Mouse (Mus musculus) heart, embryonic 16.5 days (tissue): ENCODE measurements around the gene Alyref. TPM values are rescaled to one million over a fixed set of nuclear protein-coding genes. Genes with fewer than 3 reads are reported as not detected.
A peak's percentile ranks its signal among the peaks of the same experiment; 100 is the strongest.

Experiments used
- ATAC-seq: fragments of 200-750 bp; cut with Nextera tagmentation; replicated peaks from 2 replicates; pipeline ENCODE4 v1.8.0; 2017; ENCODE audit warnings: moderate number of reproducible peaks; ENCODE audit not compliant: insufficient read depth, low FRiP score; ENCODE audit errors: extremely low read depth
- H3K27ac ChIP-seq: fragments of 300-500 bp; sonication (generic); 2 replicates; pipeline ENCODE4 v1.5.1; 2014; ENCODE audit warnings: mild to moderate bottlenecking, low read length, control low read depth, moderate library complexity
- H3K27me3 ChIP-seq: fragments of 300-500 bp; sonication (generic); 2 replicates; pipeline ENCODE4 v1.6.1; 2014; ENCODE audit warnings: low read length, mixed read lengths; ENCODE audit not compliant: control insufficient read depth, insufficient read depth
- H3K36me3 ChIP-seq: fragments of 300-500 bp; sonication (generic); 2 replicates; pipeline ENCODE4 v1.6.1; 2014; ENCODE audit not compliant: control insufficient read depth, insufficient read depth
- H3K4me1 ChIP-seq: fragments of 300-500 bp; sonication (generic); 2 replicates; pipeline ENCODE4 v1.6.1; 2014; ENCODE audit warnings: low read length, mixed read lengths; ENCODE audit not compliant: control insufficient read depth, insufficient read depth
- H3K4me2 ChIP-seq: fragments of 300-500 bp; sonication (generic); 2 replicates; pipeline ENCODE4 v1.6.1; 2014; ENCODE audit warnings: low read depth, mild to moderate bottlenecking, control low read depth, low read length
- H3K4me3 ChIP-seq: fragments of 300-500 bp; sonication (generic); 2 replicates; pipeline ENCODE4 v1.5.1; 2014; ENCODE audit warnings: mild to moderate bottlenecking, control low read depth, low read length
- H3K9ac ChIP-seq: fragments of 300-500 bp; sonication (generic); 2 replicates; pipeline ENCODE4 v1.6.1; 2014; ENCODE audit warnings: low read length, control low read depth
- H3K9me3 ChIP-seq: fragments of 300-500 bp; sonication (generic); replicated peaks from 2 replicates; pipeline ENCODE4 v1.6.1; 2016; ENCODE audit warnings: low read length; ENCODE audit not compliant: control insufficient read depth
- WGBS: fragments of 180-500 bp; shearing (Covaris S2); extraction: QIAGEN DNeasy Blood & Tissue Kit; methylation state at CpG from one replicate; pipeline ENCODE4 v1.1.7; 2014; 5-methylcytosine and 5-hydroxymethylcytosine counted together
- polyA plus RNA-seq: library from polyadenylated mRNA; unstranded; fragments of >200 nt; fragmentation: Nextera tagmentation; extraction: Ambion mirVana; gene quantifications from 2 replicates; pipeline ENCODE4 v1.2.1, GENCODE M21; 2015

Alyref gene
- polyA plus RNA-seq, 1 experiment from 2014 or later = 229 TPM

DNA sequence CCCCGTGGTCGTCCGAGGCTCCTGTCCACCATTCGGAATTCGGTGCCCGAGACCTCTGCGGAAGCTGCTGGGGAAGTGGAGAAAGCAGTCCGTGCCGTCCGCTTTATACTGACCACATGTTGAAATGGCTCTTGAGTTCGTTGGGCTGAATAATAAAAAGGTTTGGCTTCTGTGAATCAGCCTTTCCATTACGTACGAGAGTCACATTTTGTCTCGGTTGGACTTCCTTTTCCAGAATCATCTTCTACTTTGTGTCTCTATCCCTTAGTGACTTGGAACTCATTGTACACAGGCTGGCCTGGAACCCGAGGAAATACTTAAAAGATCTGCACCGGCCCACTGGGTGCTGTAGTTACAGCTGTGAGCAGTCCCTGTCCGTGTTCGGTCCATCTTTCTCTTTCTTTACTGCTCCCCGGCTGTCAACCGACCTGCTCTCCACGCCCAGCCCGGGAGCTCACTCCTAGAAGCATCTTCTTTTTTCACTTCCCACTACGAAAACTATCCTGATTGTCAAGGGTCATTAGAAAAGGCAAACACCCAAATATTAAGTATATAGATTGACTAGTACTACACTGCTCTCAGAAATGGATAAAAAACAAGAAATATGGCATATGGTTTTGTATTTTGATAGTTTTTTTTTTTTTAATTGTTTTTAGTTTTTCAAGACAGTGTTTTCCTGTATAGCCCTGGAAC, 24.4 kb downstream of the Alyref start:
- WGBS = under 1% methylated on average over 23 of the region's 23 CpGs
- Histone ChIP-seq H3K27me3 (no peaks in the 10 kb centered on the region), H3K9ac (peak overlapping the region; percentile 95)

DNA sequence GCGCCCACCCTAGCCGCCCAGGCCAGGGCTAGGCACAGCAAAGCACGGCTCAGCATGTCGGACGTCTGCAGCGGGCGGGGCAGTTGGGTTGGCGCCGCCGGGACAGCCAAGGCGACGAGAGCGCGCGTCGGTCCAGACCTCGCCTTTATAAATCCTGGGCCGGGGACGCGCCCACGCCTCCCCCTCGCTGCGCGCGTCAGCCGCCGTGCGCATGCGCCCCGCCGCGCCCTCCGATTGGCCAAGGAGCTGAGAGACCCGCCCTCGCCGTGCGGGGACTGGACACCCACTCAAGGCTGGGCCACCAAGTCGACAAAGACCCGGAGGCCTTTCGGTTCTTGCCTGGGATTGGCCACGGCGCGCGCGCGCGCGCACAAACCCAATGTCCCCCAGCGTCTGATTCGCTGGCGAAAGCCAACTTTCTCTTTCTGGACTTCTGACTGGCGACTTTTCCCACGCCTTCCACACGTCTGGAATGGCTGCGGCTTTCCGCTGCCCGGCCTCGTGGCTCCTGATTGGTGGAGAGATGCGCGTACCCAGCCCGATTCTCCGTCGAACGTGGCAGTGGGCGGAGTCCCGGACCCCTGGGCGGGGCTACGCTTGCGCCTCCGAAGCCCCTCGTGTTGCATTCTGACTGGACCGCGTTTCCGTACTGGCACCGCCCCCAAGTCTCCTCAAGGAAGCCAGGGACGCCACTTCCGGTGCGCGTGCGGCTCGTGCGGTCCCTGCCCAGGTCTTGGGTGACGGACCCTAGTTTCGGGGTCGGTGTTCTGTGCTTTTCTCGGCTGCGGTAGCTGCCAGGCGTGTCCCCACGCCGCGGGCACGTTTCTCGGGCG, 25.2 kb downstream of the Alyref start, which contains the start of gene P4hb:
P4hb (minus strand) TSS at position 502 of the 833 bp plus-strand sequence.
- WGBS = under 1% methylated on average over 94 of the region's 94 CpGs
- H3K27me3 ChIP-seq = no peaks in the 10 kb centered on the region
- peak within 1 kb of the TSS; percentile 99 for H3K27ac ChIP-seq
- peaks cover 19% of the 10 kb centered on the region for H3K4me1 ChIP-seq
- peaks cover 33% of the 10 kb centered on the region for H3K36me3 ChIP-seq
- H3K4me2 ChIP-seq = peak within 1 kb of the TSS; percentile 90
- ATAC-seq = peak; percentile 96
- peak within 1 kb of the TSS; percentile 97 for H3K4me3 ChIP-seq
- H3K9me3 ChIP-seq = no peaks in the 10 kb centered on the region
- H3K9ac ChIP-seq = peak within 1 kb of the TSS; percentile 97

More for the DNA sequence above, 24.4 kb downstream of the Alyref start:
- Histone ChIP-seq H3K4me1 (peaks cover 19% of the 10 kb centered on the region), H3K27ac (peak overlapping the region; percentile 99), H3K4me2 (peak overlapping the region; percentile 68), H3K36me3 (peaks cover 33% of the 10 kb centered on the region), H3K9me3 (no peaks in the 10 kb centered on the region), H3K4me3 (peak overlapping the region; percentile 97)
- ATAC-seq = 0 out of 2 replicates have a peak, but pooled peaks have one; percentile 0

DNA sequence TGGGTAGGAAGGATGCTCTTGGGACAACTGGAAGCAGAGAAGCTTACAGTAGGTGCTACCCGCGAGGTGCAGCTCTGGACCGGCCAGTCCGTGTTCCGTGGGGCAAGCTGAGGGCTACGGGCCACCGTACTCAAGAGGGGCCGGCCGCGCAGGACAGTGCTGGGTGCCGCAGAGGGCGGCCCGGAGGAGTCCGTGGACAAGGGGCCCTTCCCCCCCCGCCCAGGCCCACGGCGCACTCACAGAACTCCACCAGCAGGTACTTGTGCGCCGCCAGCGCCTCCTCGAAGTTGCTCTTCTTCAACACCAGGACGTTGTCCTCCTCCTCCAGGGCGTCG, 25.8 kb downstream of the Alyref start:
- 0% methylated on average over 24 of the region's 24 CpGs for WGBS
- peaks cover 33% of the 10 kb centered on the region for H3K36me3 ChIP-seq
- peak overlapping the region; percentile 97 for H3K4me3 ChIP-seq
- H3K4me2 ChIP-seq = peak overlapping the region; percentile 90
- peak overlapping the region; percentile 97 for H3K9ac ChIP-seq
- H3K27me3 ChIP-seq = no peaks in the 10 kb centered on the region
- peak; percentile 8 for ATAC-seq
- H3K9me3 ChIP-seq = no peaks in the 10 kb centered on the region
- H3K27ac ChIP-seq = peak overlapping the region; percentile 92
- H3K4me1 ChIP-seq = peaks cover 19% of the 10 kb centered on the region

DNA sequence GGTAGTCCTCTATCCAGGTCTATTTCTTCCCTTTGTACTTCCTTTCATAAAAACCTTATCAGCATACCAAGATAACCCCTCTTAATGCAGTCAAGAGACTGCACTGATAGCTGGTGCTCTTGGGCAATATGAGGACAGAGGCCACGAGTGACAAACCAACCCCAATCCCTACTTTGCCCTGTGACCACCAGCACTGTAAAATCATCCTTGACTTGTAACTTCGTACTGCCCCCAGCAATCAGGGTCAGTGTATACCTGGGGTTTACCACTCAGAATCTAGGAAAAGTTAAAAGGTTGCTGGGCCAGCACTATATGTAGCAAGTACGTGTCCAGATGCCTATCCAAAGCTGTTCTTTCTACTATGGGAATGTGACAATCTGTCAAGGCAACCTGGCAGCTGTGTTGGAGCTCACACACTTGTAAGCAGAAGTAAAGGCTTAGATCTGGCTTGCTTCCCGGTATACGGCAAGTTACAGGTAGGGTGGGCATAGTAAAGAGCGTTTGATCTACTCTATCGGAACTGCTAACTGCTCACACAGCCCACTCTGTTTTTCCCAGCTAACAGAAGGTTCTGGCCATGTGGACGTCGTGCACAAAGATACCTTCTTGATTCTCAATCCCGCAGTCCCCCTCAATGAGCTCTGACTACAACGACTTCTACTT, 26.3 kb downstream of the Alyref start:
- Histone ChIP-seq H3K27ac (peak overlapping the region; percentile 92), H3K36me3 (peaks cover 38% of the 10 kb centered on the region), H3K27me3 (no peaks in the 10 kb centered on the region), H3K4me3 (peak overlapping the region; percentile 97), H3K4me1 (peaks cover 19% of the 10 kb centered on the region), H3K4me2 (peak overlapping the region; percentile 90), H3K9me3 (no peaks in the 10 kb centered on the region), H3K9ac (peak overlapping the region; percentile 97)
- WGBS = 4% methylated on average over 11 of the region's 11 CpGs
- no peak for ATAC-seq

DNA sequence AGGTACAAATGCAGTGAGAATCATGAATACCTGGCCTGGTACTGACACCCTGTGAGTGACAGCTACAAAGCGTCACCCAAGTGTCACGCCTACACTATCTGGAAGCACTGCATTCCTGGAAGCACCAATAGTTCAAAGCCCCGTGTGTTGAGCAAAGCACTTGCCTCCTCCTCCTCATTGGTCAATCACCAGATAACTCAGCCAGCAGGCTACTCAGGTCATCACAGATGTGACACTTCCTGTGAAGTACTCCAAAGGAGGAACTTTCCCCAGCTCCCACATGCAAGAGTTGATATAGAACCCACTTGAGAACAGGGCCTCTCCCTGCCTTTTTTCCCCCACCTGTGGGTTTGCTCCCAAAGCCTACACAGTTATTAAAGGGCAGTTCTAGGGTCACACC, 27.0 kb downstream of the Alyref start:
- peaks cover 19% of the 10 kb centered on the region for H3K4me1 ChIP-seq

DNA sequence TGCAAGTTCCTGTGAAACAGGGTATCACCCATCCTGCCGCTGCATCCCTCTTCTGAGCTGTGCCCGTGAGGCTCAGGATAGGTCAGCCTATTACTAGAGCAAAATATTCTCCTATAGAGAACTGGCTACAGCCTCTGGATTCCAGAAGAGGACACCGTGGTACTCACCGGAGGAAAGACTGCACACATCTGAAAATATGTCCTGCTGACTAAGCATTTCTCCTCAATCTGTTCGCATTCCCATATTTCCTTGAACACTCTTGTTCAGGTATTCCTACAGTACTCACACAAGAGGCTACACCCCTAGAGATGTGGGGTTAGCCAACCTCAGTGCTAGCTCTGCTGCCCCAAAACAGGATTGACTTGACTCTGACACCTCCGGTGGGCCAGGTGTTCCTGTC, 29.8 kb downstream of the Alyref start:
- H3K27ac ChIP-seq = no peak overlapping the region
- no peaks in the 10 kb centered on the region for H3K27me3 ChIP-seq
- H3K4me3 ChIP-seq = no peak overlapping the region
- peaks cover 69% of the 10 kb centered on the region for H3K36me3 ChIP-seq
- no peak overlapping the region for H3K9ac ChIP-seq
- H3K4me2 ChIP-seq = no peak overlapping the region
- no peak for ATAC-seq
- 89% methylated on average over 6 of the region's 6 CpGs for WGBS
- peaks cover 10% of the 10 kb centered on the region for H3K4me1 ChIP-seq
- H3K9me3 ChIP-seq = no peaks in the 10 kb centered on the region

More for the DNA sequence above, 27.0 kb downstream of the Alyref start:
- H3K27ac ChIP-seq = no peak overlapping the region
- no peaks in the 10 kb centered on the region for H3K9me3 ChIP-seq
- peak overlapping the region; percentile 97 for H3K4me3 ChIP-seq
- no peak for ATAC-seq
- peaks cover 46% of the 10 kb centered on the region for H3K36me3 ChIP-seq
- H3K4me2 ChIP-seq = peak overlapping the region; percentile 90
- H3K9ac ChIP-seq = peak overlapping the region; percentile 97
- no peaks in the 10 kb centered on the region for H3K27me3 ChIP-seq
- 38% methylated on average over 3 of the region's 3 CpGs for WGBS

DNA sequence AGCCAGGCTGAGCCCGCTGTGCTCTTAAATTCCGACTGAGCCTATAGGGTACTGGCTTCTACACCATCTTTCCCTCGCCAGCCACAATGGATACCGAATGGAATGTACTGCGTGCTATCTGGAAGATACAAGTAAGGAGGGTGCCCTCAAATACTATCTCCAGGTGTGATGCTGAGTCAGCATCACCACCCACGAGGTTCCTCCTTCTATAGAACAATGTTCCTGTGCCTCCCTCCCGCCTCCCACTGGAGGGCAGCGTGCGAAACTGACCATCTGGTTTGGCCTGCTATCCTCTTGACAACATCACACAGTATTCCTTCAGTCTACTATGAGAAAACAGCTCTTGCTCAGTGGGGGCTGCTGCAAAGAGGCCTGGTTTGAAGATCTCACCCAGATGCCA, 33.1 kb downstream of the Alyref start:
- no peak for ATAC-seq
- H3K27me3 ChIP-seq = no peaks in the 10 kb centered on the region
- H3K4me1 ChIP-seq = no peaks in the 10 kb centered on the region
- WGBS = 86% methylated on average over 9 of the region's 9 CpGs
- H3K4me3 ChIP-seq = no peak overlapping the region
- H3K9me3 ChIP-seq = no peaks in the 10 kb centered on the region
- H3K4me2 ChIP-seq = no peak overlapping the region
- H3K36me3 ChIP-seq = peaks cover 87% of the 10 kb centered on the region
- no peak overlapping the region for H3K27ac ChIP-seq
- H3K9ac ChIP-seq = no peak overlapping the region

DNA sequence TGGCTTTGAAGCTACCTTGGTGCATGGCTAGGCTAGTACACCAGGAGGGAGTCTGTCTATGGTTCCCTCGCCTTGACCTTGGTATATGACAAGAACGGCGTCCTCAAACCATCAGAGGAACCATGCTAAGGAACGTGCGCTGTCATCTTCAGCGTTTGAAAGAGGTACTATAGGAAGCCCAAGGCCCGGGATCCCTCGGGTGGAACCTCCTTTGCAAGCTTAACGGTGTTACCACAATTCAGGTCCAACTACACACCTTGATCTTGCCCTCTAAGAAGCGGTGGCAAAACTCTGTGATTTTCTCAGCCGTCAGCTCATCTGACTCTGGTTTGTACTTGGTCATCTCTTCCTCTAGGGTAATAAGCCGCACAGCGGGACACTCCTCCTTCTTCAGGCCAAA, 35.2 kb downstream of the Alyref start:
- H3K27me3 ChIP-seq = no peaks in the 10 kb centered on the region
- no peak overlapping the region for H3K4me3 ChIP-seq
- H3K36me3 ChIP-seq = peaks cover 84% of the 10 kb centered on the region
- H3K27ac ChIP-seq = no peak overlapping the region
- H3K4me2 ChIP-seq = no peak overlapping the region
- no peak for ATAC-seq
- H3K9ac ChIP-seq = no peak overlapping the region
- no peaks in the 10 kb centered on the region for H3K4me1 ChIP-seq
- 93% methylated on average over 13 of the region's 13 CpGs for WGBS
- H3K9me3 ChIP-seq = no peaks in the 10 kb centered on the region
